Mouse (Mus musculus): ENCODE measurements around the gene Zbtb38. TPM values are rescaled to one million over a fixed set of nuclear protein-coding genes. Genes with fewer than 3 reads are reported as not detected.

Gene Zbtb38
- total RNA-seq, 1 experiment = 16.0 TPM

GRCm38 (mm10) chr9:96794601-96795000 lies 42.0 kb upstream of the Zbtb38 start:
- in situ Hi-C loops (cut with MboI; ENCODE audit: low sequenced_read_pairs in 2 of 2, unreplicated experiment in 2 of 2) = no loop called here
- Histone ChIP-seq H3K9me3 (ENCODE audit: control insufficient read depth, insufficient read depth, low read depth, low read length) (no peaks in the 10 kb centered on the region), H3K9ac (ENCODE audit: insufficient read depth, low read depth, low read length, poor library complexity, severe bottlenecking) (no peak overlapping the region), H3K4me1 (ENCODE audit: control insufficient read depth in 2 of 2, insufficient read depth in 2 of 2, low read length in 2 of 2, poor library complexity in 1 of 2) (no peaks in the 10 kb centered on the region; a peak in 3 of 4 replicates), H3K4me3 (ENCODE audit: insufficient read depth in 1 of 2, low read depth in 1 of 2, low read length in 2 of 2, poor library complexity in 1 of 2, severe bottlenecking in 1 of 2) (no peak overlapping the region), H3K27ac (ENCODE audit: insufficient read depth, low read depth, low read length, poor library complexity, severe bottlenecking) (no peak overlapping the region), H3K36me3 (ENCODE audit: control insufficient read depth, insufficient read depth, low read length, poor library complexity, severe bottlenecking) (no peaks in the 10 kb centered on the region)
- DNase-seq (ENCODE audit: low read depth, low spot score) = no peak
- TF ChIP-seq CHD2 (IDR thresholded peaks at IDR 0.05; ENCODE audit: low read depth, low read length) = no peak
- TF ChIP-seq MAFK (IDR thresholded peaks at IDR 0.05; ENCODE audit: insufficient read depth, low read depth, low read length) = no peak
- TF ChIP-seq HCFC1 (IDR thresholded peaks at IDR 0.05; ENCODE audit: borderline replicate concordance, insufficient read depth, low read length) = no peak
- no peak for TF ChIP-seq ZNF384 (IDR thresholded peaks at IDR 0.05; ENCODE audit: low read depth, low read length)

- Histone ChIP-seq H3K9me3 (ENCODE audit: control insufficient read depth, insufficient read depth, low read depth, low read length) (no peaks in the 10 kb centered on the region), H3K9ac (ENCODE audit: insufficient read depth, low read depth, low read length, poor library complexity, severe bottlenecking) (no peak overlapping the region), H3K4me1 (ENCODE audit: control insufficient read depth in 2 of 2, insufficient read depth in 2 of 2, low read length in 2 of 2, poor library complexity in 1 of 2) (no peaks in the 10 kb centered on the region; a peak in 3 of 4 replicates), H3K27ac (ENCODE audit: insufficient read depth, low read depth, low read length, poor library complexity, severe bottlenecking) (no peak overlapping the region), H3K4me3 (ENCODE audit: insufficient read depth in 1 of 2, low read depth in 1 of 2, low read length in 2 of 2, poor library complexity in 1 of 2, severe bottlenecking in 1 of 2) (no peak overlapping the region), H3K36me3 (ENCODE audit: control insufficient read depth, insufficient read depth, low read length, poor library complexity, severe bottlenecking) (no peaks in the 10 kb centered on the region)
- no peak for DNase-seq (ENCODE audit: low read depth, low spot score)
- in situ Hi-C loops (cut with MboI; ENCODE audit: low sequenced_read_pairs in 2 of 2, unreplicated experiment in 2 of 2) = no loop called here
- TF ChIP-seq HCFC1 (IDR thresholded peaks at IDR 0.05; ENCODE audit: borderline replicate concordance, insufficient read depth, low read length) (no peak), ZNF384 (IDR thresholded peaks at IDR 0.05; ENCODE audit: low read depth, low read length) (no peak), MAFK (IDR thresholded peaks at IDR 0.05; ENCODE audit: insufficient read depth, low read depth, low read length) (no peak), CHD2 (IDR thresholded peaks at IDR 0.05; ENCODE audit: low read depth, low read length) (no peak)
Measured at GRCm38 (mm10) chr9:96792543-96792942, 39.9 kb upstream of the Zbtb38 start.

- Histone ChIP-seq H3K4me1 (ENCODE audit: control insufficient read depth in 2 of 2, insufficient read depth in 2 of 2, low read length in 2 of 2, poor library complexity in 1 of 2) (no peaks in the 10 kb centered on the region; a peak in 2 of 4 replicates), H3K9me3 (ENCODE audit: control insufficient read depth, insufficient read depth, low read depth, low read length) (no peaks in the 10 kb centered on the region), H3K27ac (ENCODE audit: insufficient read depth, low read depth, low read length, poor library complexity, severe bottlenecking) (no peak overlapping the region), H3K9ac (ENCODE audit: insufficient read depth, low read depth, low read length, poor library complexity, severe bottlenecking) (no peak overlapping the region), H3K4me3 (ENCODE audit: insufficient read depth in 1 of 2, low read depth in 1 of 2, low read length in 2 of 2, poor library complexity in 1 of 2, severe bottlenecking in 1 of 2) (no peak overlapping the region), H3K36me3 (ENCODE audit: control insufficient read depth, insufficient read depth, low read length, poor library complexity, severe bottlenecking) (no peaks in the 10 kb centered on the region)
- in situ Hi-C loops (cut with MboI; ENCODE audit: low sequenced_read_pairs in 2 of 2, unreplicated experiment in 2 of 2) = no loop called here
- no peak for DNase-seq (ENCODE audit: low read depth, low spot score)
- TF ChIP-seq ZC3H11A (IDR thresholded peaks at IDR 0.05; ENCODE audit: borderline replicate concordance, low read depth, low read length) (peak; percentile 31; the same call in 1 of the 2 replicates), CHD2 (IDR thresholded peaks at IDR 0.05; ENCODE audit: low read depth, low read length) (no peak), HCFC1 (IDR thresholded peaks at IDR 0.05; ENCODE audit: borderline replicate concordance, insufficient read depth, low read length) (no peak), MAFK (IDR thresholded peaks at IDR 0.05; ENCODE audit: insufficient read depth, low read depth, low read length) (no peak), ZNF384 (IDR thresholded peaks at IDR 0.05; ENCODE audit: low read depth, low read length) (peak; percentile 57; the same call in 1 of the 2 replicates)
Measured at GRCm38 (mm10) chr9:96790389-96791007, 37.9 kb upstream of the Zbtb38 start.

GRCm38 (mm10) chr9:96789906-96790305 lies 37.3 kb upstream of the Zbtb38 start:
- H3K36me3 ChIP-seq (ENCODE audit: control insufficient read depth, insufficient read depth, low read length, poor library complexity, severe bottlenecking) = no peaks in the 10 kb centered on the region
- H3K27ac ChIP-seq (ENCODE audit: insufficient read depth, low read depth, low read length, poor library complexity, severe bottlenecking) = no peak overlapping the region
- no peaks in the 10 kb centered on the region; a peak in 1 of 4 replicates for H3K4me1 ChIP-seq (ENCODE audit: control insufficient read depth in 2 of 2, insufficient read depth in 2 of 2, low read length in 2 of 2, poor library complexity in 1 of 2)
- H3K4me3 ChIP-seq (ENCODE audit: insufficient read depth in 1 of 2, low read depth in 1 of 2, low read length in 2 of 2, poor library complexity in 1 of 2, severe bottlenecking in 1 of 2) = no peak overlapping the region
- no peak for DNase-seq (ENCODE audit: low read depth, low spot score)
- H3K9ac ChIP-seq (ENCODE audit: insufficient read depth, low read depth, low read length, poor library complexity, severe bottlenecking) = no peak overlapping the region
- H3K9me3 ChIP-seq (ENCODE audit: control insufficient read depth, insufficient read depth, low read depth, low read length) = no peaks in the 10 kb centered on the region
- in situ Hi-C loops (cut with MboI; ENCODE audit: low sequenced_read_pairs in 2 of 2, unreplicated experiment in 2 of 2) = no loop called here
- no peak for TF ChIP-seq HCFC1 (IDR thresholded peaks at IDR 0.05; ENCODE audit: borderline replicate concordance, insufficient read depth, low read length)
- TF ChIP-seq ZNF384 (IDR thresholded peaks at IDR 0.05; ENCODE audit: low read depth, low read length) = no peak
- TF ChIP-seq CHD2 (IDR thresholded peaks at IDR 0.05; ENCODE audit: low read depth, low read length) = no peak
- no peak for TF ChIP-seq MAFK (IDR thresholded peaks at IDR 0.05; ENCODE audit: insufficient read depth, low read depth, low read length)
- no peak for TF ChIP-seq ZC3H11A (IDR thresholded peaks at IDR 0.05; ENCODE audit: borderline replicate concordance, low read depth, low read length)
